Mouse (Mus musculus): ENCODE results near the gene Cnbp. TPM values are rescaled to one million over a fixed set of nuclear protein-coding genes. Genes with fewer than 3 reads are reported as not detected.

Gene Cnbp
- total RNA-seq, 2 experiments from 2014 or later: 255 to 275 TPM

DNA sequence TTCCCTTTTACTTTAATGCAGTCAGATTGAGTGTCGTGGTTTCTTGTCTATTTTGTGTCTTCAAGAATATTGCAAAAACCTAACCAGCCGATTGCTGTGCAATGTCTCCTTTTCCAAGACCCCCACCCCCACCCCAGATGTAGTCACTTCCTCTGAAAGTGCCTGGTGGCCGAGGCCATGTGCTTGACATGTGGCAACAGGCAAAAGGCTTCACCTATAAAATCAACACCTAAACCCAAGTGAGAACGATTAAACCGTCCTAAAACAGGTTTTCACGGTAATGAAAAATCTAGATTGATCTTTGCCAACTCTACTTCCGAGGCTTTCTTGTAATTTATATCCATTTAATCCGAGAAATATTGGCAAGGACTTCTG, 1.1 kb downstream of the Cnbp start:
- intact Hi-C loops (cut with DNase I): loop anchor here (2.0 to 5.0 kb wide), 2 partner anchors 37 to 133 kb away; partner anchors contain the start of genes Copg1 and H1fx
- Histone ChIP-seq H3K27ac (no peak overlapping the region; the same call in 1 of the 2 replicates), H3K4me3 (peak overlapping the region; percentile 91)
- no peak for TF ChIP-seq CTCF (IDR thresholded peaks at IDR 0.05)
- DNase-seq (ENCODE audit: extremely low spot score in 1 of 2, low spot score in 2 of 2): no peak

DNA sequence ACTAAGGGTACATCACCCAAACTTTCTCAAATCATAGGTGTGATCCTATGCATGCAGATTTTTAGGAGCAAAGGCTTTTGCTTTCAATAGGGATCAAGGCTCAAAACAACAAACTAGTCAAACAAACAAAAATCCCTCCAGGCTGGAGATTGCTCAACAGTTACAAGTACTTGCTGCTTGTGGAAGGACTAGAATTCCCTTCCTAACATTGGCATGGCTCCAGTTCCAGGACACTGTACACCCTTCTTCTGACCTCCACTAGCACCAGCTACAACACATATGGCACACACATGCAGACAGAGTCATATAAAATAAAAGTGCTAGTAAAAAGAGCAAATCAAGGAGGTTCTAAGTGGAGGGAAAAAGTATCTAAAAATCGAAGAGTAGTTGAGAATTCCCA, 4.1 kb downstream of the Cnbp start:
- Histone ChIP-seq H3K27ac (no peak overlapping the region), H3K4me3 (no peak overlapping the region)
- intact Hi-C loops (cut with DNase I): no loop called here
- DNase-seq (ENCODE audit: extremely low spot score in 1 of 2, low spot score in 2 of 2): no peak
- TF ChIP-seq CTCF (IDR thresholded peaks at IDR 0.05): no peak

DNA sequence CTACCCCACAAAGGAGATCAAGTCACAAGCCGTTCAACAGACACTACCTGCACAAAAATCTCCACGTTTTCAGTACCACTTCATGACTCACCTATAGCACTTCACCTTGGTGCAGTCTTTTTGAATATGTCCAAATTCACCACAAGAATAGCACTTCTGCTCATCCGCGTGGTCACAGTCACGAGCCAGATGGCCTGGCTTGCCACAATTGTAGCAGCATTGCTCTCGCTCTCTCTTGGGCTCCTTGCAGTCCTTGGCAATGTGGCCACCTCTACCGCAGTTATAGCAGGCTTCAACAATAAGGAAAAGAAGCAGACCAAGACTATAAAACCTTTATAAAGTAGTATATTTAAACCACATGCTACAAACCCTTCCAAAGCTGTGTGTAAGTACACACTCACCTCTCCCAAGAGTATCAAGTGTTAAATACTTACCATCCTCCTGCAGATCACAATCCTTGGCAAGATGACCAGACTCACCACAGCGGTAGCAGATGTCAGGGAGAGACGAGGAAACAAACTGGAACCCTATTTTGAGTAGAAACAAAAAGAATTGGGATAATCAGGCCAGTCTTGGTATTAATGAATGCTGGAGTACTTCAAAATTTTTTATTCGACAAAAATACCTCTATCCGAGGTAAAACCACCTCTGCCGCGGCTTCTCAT, 5.7 kb downstream of the Cnbp start:
- no peak for DNase-seq (ENCODE audit: extremely low spot score in 1 of 2, low spot score in 2 of 2)
- Histone ChIP-seq H3K4me3 (no peak overlapping the region), H3K27ac (no peak overlapping the region)
- no peak for TF ChIP-seq CTCF (IDR thresholded peaks at IDR 0.05)
- intact Hi-C loops (cut with DNase I): no loop called here

DNA sequence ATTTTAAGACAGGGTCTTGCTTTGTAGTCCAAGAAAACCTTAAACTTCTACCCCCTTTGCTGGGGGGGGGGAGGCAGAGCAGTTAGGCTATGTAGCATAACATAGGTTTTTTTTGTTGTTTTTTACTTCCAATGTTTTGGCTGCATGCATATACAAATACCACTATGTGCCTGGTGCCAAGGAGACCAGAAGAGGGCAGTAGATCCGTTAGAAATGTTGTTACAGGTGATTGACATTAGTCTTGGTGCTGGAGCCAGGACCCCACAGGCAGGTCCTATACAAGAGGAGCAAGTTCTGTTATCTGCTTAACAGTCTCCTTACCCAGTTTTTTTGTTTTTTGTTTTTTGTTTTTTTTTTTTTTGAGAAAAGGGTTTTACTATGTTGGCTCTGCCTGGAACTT, 8.7 kb downstream of the Cnbp start:
- peak; percentile 37 for TF ChIP-seq CTCF (IDR thresholded peaks at IDR 0.05)
- intact Hi-C loops (cut with DNase I): no loop called here
- DNase-seq (ENCODE audit: extremely low spot score in 1 of 2, low spot score in 2 of 2): no peak
- Histone ChIP-seq H3K27ac (no peak overlapping the region), H3K4me3 (no peak overlapping the region)

DNA sequence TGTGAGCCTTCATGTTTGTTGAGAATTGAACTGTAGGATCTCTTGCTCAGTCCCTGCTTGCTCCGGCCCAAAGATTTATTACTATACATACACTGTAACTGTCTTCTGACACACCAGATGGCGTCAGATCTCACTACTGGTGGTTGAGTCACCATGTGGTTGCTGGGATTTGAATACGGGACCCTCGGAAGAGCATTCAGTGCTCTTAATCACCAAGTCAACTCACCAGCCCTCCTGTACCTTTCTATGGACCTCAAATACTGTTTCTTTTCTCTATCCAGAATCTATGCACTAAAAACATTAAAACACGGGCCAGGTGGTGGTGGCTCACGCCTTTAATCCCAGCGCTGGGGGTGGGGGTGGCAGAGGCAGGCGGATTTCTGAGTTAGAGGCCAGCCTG, 9.3 kb downstream of the Cnbp start:
- Histone ChIP-seq H3K4me3 (no peak overlapping the region), H3K27ac (no peak overlapping the region)
- no peak for DNase-seq (ENCODE audit: extremely low spot score in 1 of 2, low spot score in 2 of 2)
- no peak for TF ChIP-seq CTCF (IDR thresholded peaks at IDR 0.05)
- intact Hi-C loops (cut with DNase I): no loop called here

DNA sequence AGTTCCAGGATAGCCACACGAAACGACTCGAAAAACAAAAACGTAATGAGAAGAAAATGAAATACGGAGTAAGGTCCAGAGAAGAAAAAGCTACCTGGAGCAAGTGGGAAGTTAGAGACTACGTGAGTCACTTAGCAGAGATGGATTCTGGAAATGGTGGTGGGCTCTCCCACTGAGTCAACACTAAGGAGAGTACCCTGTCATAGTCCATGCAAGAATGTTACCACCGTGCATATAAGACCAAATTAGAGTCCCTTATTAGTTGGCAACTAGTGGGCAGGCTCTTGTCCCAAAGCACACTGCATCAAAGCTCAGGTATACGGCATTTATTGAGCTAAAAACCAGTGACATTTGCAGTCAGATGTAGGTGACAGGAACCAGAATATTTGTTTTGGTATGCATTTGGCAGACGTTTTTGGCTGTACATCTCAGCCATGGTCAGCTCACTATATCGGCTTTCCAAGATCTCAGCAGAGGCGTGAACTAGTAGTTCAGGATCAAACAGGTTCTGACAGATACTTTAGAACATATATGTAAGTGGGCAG, 11.0 kb downstream of the Cnbp start:
- Histone ChIP-seq H3K27ac (peak overlapping the region; percentile 97; the same call in 1 of the 2 replicates), H3K4me3 (no peak overlapping the region)
- no peak for TF ChIP-seq CTCF (IDR thresholded peaks at IDR 0.05)
- intact Hi-C loops (cut with DNase I): loop anchor here (5.0 kb wide), 2 partner anchors 142 to 157 kb away; partner anchors contain the start of gene H1fx
- DNase-seq (ENCODE audit: extremely low spot score in 1 of 2, low spot score in 2 of 2): no peak

DNA sequence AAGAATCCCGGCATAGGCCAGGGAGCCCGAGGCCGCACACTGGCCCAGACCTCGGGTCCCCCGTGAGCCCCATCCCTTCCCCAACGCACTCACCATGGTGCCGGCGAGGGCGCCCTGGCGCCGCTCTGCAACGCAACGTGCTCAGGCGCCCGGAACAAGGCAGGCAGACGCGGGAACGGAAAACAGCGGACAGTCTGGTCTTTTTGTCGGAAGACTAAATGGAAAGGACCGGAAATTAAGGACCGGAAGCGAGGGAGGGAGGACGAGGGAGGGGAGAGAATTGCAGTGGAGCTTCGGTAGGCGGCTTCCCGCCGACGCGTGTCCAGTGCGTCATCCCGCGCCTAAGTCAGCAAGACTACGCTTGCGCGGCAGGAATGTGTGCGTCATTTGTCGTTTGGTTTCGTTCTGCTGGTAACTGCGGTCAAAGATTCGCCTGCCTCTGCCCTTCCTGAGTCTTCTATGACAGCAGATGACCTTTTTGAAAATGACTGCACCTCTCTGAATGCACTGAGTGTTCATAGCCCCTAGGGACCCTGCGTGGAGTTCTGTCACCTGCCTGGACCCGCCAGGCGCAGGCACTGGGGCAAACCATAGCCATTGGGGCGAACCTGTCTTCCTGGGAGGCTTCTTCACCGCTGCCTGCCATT, 12.2 kb downstream of the Cnbp start, which contains the start of gene Isy1:
Isy1 (minus strand) TSS at position 248 of the 647 bp plus-strand sequence.
- intact Hi-C loops (cut with DNase I): loop anchor here (1.0 to 5.0 kb wide), 3 partner anchors 26 to 159 kb away; partner anchors contain the start of genes H1fx and Rab43
- no peak; the same call in none of the 2 replicates for TF ChIP-seq CTCF (IDR thresholded peaks at IDR 0.05)
- H3K27ac ChIP-seq: peak within 1 kb of the TSS; percentile 97
- peak within 1 kb of the TSS; percentile 68 for H3K4me3 ChIP-seq
- DNase-seq (ENCODE audit: extremely low spot score in 1 of 2, low spot score in 2 of 2): peak; percentile 95

DNA sequence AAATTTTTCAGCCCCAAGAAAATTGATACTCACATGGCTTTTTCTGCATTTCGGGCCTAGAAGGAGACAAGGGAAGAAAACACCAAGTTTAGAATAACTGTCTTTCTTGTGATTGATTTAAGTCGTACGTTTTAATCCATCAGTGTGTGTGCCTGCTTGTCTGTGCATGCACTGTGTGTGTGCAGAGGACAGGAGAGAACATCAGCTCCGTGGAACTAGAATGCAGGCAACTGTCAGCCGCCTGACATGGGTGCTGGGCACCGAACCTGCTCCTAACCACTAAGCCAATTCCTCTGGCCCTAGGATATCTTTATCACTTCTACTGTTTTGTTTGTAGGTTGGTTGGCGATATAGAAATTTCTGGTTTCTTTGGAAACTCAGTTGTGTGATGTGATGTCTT, 15.2 kb downstream of the Cnbp start, which contains the start of gene Gm45140:
Gm45140 (minus strand) TSS at position 101 of the 400 bp plus-strand sequence.
- no peak within 1 kb of the TSS for H3K27ac ChIP-seq

DNA sequence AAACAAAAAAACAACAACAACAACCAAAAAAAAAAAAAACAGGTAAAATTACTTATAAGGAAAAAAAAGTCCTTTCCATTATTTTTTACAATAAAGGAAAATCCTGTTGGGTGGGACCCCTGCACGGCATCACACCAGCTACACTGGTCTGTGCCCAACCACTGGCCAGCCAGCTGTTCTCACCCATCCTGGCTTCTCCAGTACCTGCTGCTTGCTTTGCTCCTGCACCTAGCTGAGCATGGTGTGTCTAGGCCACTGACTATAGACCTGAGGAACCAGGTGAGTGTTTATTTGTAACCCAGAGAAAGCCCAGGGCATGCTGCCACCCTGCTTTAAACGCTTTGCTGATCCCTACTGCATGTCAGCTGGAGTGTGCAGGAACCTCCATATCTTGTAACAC, 30.5 kb downstream of the Cnbp start:
- DNase-seq (ENCODE audit: extremely low spot score in 1 of 2, low spot score in 2 of 2): no peak
- Histone ChIP-seq H3K4me3 (no peak overlapping the region), H3K27ac (no peak overlapping the region)
- intact Hi-C loops (cut with DNase I): no loop called here
- no peak; the same call in 1 of the 2 replicates for TF ChIP-seq CTCF (IDR thresholded peaks at IDR 0.05)

More for the DNA sequence above, 15.2 kb downstream of the Cnbp start, which contains the start of gene Gm45140:
- intact Hi-C loops (cut with DNase I): loop anchor here (5.0 kb wide), 2 partner anchors 147 to 162 kb away; partner anchors contain the start of gene H1fx
- H3K4me3 ChIP-seq: no peak within 1 kb of the TSS
- TF ChIP-seq CTCF (IDR thresholded peaks at IDR 0.05): no peak
- DNase-seq (ENCODE audit: extremely low spot score in 1 of 2, low spot score in 2 of 2): no peak

DNA sequence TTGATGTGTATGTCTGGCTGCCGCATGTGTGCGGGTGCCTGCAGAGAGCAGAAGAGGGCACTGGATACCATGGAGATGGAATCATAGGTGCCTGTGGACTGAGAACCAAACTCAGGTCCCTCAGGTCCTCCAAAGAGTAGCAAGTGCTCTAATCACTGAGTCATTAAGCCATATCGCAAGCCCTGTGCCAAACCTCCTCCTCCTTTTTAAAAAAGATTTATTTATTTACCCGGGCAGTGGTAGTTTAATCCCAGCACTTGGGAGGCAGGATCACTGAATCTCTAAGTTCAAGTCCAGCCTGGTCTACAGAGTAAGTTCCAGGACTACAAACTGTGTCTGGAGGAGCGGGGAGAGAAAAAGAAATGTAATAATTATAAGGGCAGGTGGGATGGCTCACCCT, 36.4 kb downstream of the Cnbp start:
- DNase-seq (ENCODE audit: extremely low spot score in 1 of 2, low spot score in 2 of 2): no peak
- no peak for TF ChIP-seq CTCF (IDR thresholded peaks at IDR 0.05)
- intact Hi-C loops (cut with DNase I): no loop called here
- Histone ChIP-seq H3K4me3 (no peak overlapping the region), H3K27ac (no peak overlapping the region)

DNA sequence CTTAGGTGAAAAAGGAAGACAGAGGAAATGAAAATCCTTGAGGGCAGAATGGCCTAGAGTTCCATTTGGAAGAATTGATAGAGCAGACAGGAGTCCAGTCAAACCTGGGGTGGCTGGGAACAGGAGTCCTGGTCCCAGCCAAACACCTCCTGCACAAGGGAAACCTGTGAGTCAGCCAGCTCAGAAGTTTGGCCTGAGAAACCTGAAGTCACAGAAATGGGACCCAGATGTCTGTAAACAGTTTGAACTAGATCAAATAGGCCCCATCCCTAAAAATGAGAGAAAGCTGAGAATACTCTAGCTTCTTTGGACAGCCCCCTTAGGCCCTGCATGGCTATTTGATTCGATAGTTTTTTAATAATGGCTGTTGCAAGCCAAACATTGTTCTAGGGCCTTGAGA, 38.2 kb downstream of the Cnbp start:
- no peak for DNase-seq (ENCODE audit: extremely low spot score in 1 of 2, low spot score in 2 of 2)
- Histone ChIP-seq H3K27ac (peak overlapping the region; percentile 72), H3K4me3 (no peak overlapping the region)
- intact Hi-C loops (cut with DNase I): loop anchor here (1.0 kb wide), 1 partner anchor 26 kb away; the partner anchor contains the start of gene Isy1
- no peak for TF ChIP-seq CTCF (IDR thresholded peaks at IDR 0.05)
